Mouse (Mus musculus) heart, postnatal 0 days (tissue): ENCODE measurements around the gene Hk1. TPM values are rescaled to one million over a fixed set of nuclear protein-coding genes. Genes with fewer than 3 reads are reported as not detected.

Experiments
- ATAC-seq: fragments of 200-750 bp; cut with Nextera tagmentation; 2 replicates; pipeline ENCODE4 v1.8.0; 2017; ENCODE audit warnings: low read depth, moderate number of reproducible peaks, moderate library complexity; ENCODE audit not compliant: insufficient read depth
- DNase-seq: peaks from one replicate; pipeline ENCODE4 v3.0.0-alpha.2; 2016; ENCODE audit warnings: low spot score
- H3K27ac ChIP-seq: fragments of 300-500 bp; sonication (generic); 2 replicates; pipeline ENCODE4 v1.5.1; 2014; ENCODE audit warnings: low read depth, mild to moderate bottlenecking
- H3K27me3 ChIP-seq: fragments of 300-500 bp; sonication (generic); 2 replicates; pipeline ENCODE4 v1.6.1; 2014; ENCODE audit warnings: low read length, mixed read lengths; ENCODE audit not compliant: control insufficient read depth, insufficient read depth
- H3K36me3 ChIP-seq: fragments of 300-500 bp; sonication (generic); replicated peaks from 2 replicates; pipeline ENCODE4 v1.6.1; 2014; ENCODE audit warnings: low read length, mixed read lengths; ENCODE audit not compliant: control insufficient read depth, insufficient read depth
- H3K4me1 ChIP-seq: fragments of 300-500 bp; sonication (generic); 2 replicates; pipeline ENCODE4 v1.6.1; 2014; ENCODE audit warnings: antibody characterized with exemption; ENCODE audit not compliant: control insufficient read depth, insufficient read depth
- H3K4me2 ChIP-seq: fragments of 300-500 bp; sonication (generic); 2 replicates; pipeline ENCODE4 v1.6.1; 2014; ENCODE audit warnings: low read depth, mild to moderate bottlenecking, low read length, moderate library complexity
- H3K4me3 ChIP-seq: fragments of 300-500 bp; sonication (generic); 2 replicates; pipeline ENCODE4 v1.5.1; 2014; ENCODE audit warnings: low read depth, low read length
- H3K9ac ChIP-seq: fragments of 300-500 bp; sonication (generic); replicated peaks from 2 replicates; pipeline ENCODE4 v1.6.1; 2014; ENCODE audit warnings: low read depth, low read length, mixed read lengths
- H3K9me3 ChIP-seq: fragments of 300-500 bp; sonication (generic); replicated peaks from 2 replicates; pipeline ENCODE4 v1.6.1; 2016; ENCODE audit warnings: low read length; ENCODE audit not compliant: control insufficient read depth
- CTCF ChIP-seq: IDR thresholded peaks from 2 replicates; pipeline ENCODE4 v1.5.1; 2016; ENCODE audit warnings: antibody characterized with exemption, control low read depth, low read depth
- EP300 ChIP-seq: IDR thresholded peaks from 2 replicates; pipeline ENCODE4 v1.6.1; 2016; ENCODE audit warnings: antibody characterized with exemption, low read depth
- WGBS: fragments of 180-500 bp; shearing (Covaris S2); extraction: QIAGEN DNeasy Blood & Tissue Kit; methylation state at CpG from one replicate; pipeline ENCODE4 v1.1.7; 2014; 5-methylcytosine and 5-hydroxymethylcytosine counted together
- polyA plus RNA-seq: library from polyadenylated mRNA; unstranded; fragments of >200 nt; fragmentation: Nextera tagmentation; extraction: Ambion mirVana; gene quantifications from 2 replicates; pipeline ENCODE4 v1.2.1, GENCODE M21; 2015
- total RNA-seq: library from RNA; depleted of rRNA; stranded (reverse); fragments of >200 nt; gene quantifications from 2 replicates; pipeline ENCODE4 v1.2.3, GENCODE M21; 2014; ENCODE audit warnings: low replicate concordance

Hk1 gene
- total and polyA plus RNA-seq, 2 experiments from 2014 or later = 100.0 to 148 TPM

GRCm38 (mm10) chr10:62331771-62332170 lies 47.9 kb downstream of the Hk1 start:
- Histone ChIP-seq H3K36me3 (no peaks in the 10 kb centered on the region), H3K27ac (peak overlapping the region; percentile 96), H3K9ac (peak overlapping the region; percentile 23; the same call in 1 of the 2 replicates), H3K4me1 (peaks cover 53% of the 10 kb centered on the region), H3K27me3 (no peaks in the 10 kb centered on the region), H3K4me3 (peak overlapping the region; percentile 23; the same call in 1 of the 2 replicates), H3K9me3 (no peaks in the 10 kb centered on the region), H3K4me2 (peak overlapping the region; percentile 57)
- no peak for DNase-seq
- TF ChIP-seq EP300 (no peak), CTCF (no peak)
- no peak for ATAC-seq
- 39% methylated on average over 12 of the region's 12 CpGs for WGBS

GRCm38 (mm10) chr10:62331296-62331695 lies 48.4 kb downstream of the Hk1 start:
- H3K9ac ChIP-seq = no peak overlapping the region
- WGBS = 89% methylated on average over 8 of the region's 9 CpGs
- peaks cover 52% of the 10 kb centered on the region for H3K4me1 ChIP-seq
- no peaks in the 10 kb centered on the region for H3K9me3 ChIP-seq
- no peaks in the 10 kb centered on the region for H3K36me3 ChIP-seq
- no peak overlapping the region for H3K4me2 ChIP-seq
- no peaks in the 10 kb centered on the region for H3K27me3 ChIP-seq
- H3K27ac ChIP-seq = peak overlapping the region; percentile 96
- no peak for DNase-seq
- no peak for ATAC-seq
- no peak overlapping the region for H3K4me3 ChIP-seq
- TF ChIP-seq EP300 = no peak
- TF ChIP-seq CTCF = no peak

- 23% methylated on average over 7 of the region's 7 CpGs for WGBS
- Histone ChIP-seq H3K4me3 (no peak overlapping the region), H3K9ac (peak overlapping the region; percentile 35; the same call in 1 of the 2 replicates), H3K27me3 (no peaks in the 10 kb centered on the region), H3K4me2 (no peak overlapping the region), H3K36me3 (0 out of 2 replicates have a peak, but pooled peaks cover 3% of the 10 kb centered on the region), H3K9me3 (no peaks in the 10 kb centered on the region), H3K4me1 (peaks cover 38% of the 10 kb centered on the region), H3K27ac (peak overlapping the region; percentile 96)
- TF ChIP-seq CTCF (no peak), EP300 (peak; percentile 51; the same call in 1 of the 2 replicates)
- DNase-seq = peak; percentile 84
- peak; percentile 42 for ATAC-seq
Measured at GRCm38 (mm10) chr10:62329846-62330245, 49.9 kb downstream of the Hk1 start.

- H3K4me2 ChIP-seq = no peak overlapping the region
- H3K4me3 ChIP-seq = no peak overlapping the region
Measured at GRCm38 (mm10) chr10:62328886-62329412, 50.8 kb downstream of the Hk1 start.

GRCm38 (mm10) chr10:62327572-62328317 lies 52.0 kb downstream of the Hk1 start:
- Histone ChIP-seq H3K4me3 (no peak overlapping the region), H3K4me2 (peak overlapping the region; percentile 41)

More at GRCm38 (mm10) chr10:62328886-62329412, 50.8 kb downstream of the Hk1 start:
- H3K27ac ChIP-seq = peak overlapping the region; percentile 96
- DNase-seq (no peak), ATAC-seq (no peak)
- H3K27me3 ChIP-seq = no peaks in the 10 kb centered on the region
- no peaks in the 10 kb centered on the region for H3K9me3 ChIP-seq
- 85% methylated on average over 10 of the region's 10 CpGs for WGBS
- TF ChIP-seq CTCF (peak; percentile 15; the same call in 1 of the 2 replicates), EP300 (no peak)
- peaks cover 38% of the 10 kb centered on the region for H3K4me1 ChIP-seq
- no peak overlapping the region for H3K9ac ChIP-seq
- 0 out of 2 replicates have a peak, but pooled peaks cover 3% of the 10 kb centered on the region for H3K36me3 ChIP-seq

More at GRCm38 (mm10) chr10:62327572-62328317, 52.0 kb downstream of the Hk1 start:
- H3K9ac ChIP-seq = peak overlapping the region; percentile 42
- no peaks in the 10 kb centered on the region for H3K9me3 ChIP-seq
- H3K36me3 ChIP-seq = 0 out of 2 replicates have a peak, but pooled peaks cover 3% of the 10 kb centered on the region
- no peak for ATAC-seq
- no peaks in the 10 kb centered on the region for H3K27me3 ChIP-seq
- H3K4me1 ChIP-seq = peaks cover 35% of the 10 kb centered on the region
- 27% methylated on average over 23 of the region's 23 CpGs for WGBS
- H3K27ac ChIP-seq = peak overlapping the region; percentile 78
- TF ChIP-seq CTCF = no peak
- no peak for TF ChIP-seq EP300
- DNase-seq = no peak
